Mouse (Mus musculus): Measurements from ENCODE around the gene Cacng2. TPM values are rescaled to one million over a fixed set of nuclear protein-coding genes. Genes with fewer than 3 reads are reported as not detected.

The Cacng2 gene
- polyA plus RNA-seq, 1 experiment from 2014 or later = 15.7 TPM

DNA sequence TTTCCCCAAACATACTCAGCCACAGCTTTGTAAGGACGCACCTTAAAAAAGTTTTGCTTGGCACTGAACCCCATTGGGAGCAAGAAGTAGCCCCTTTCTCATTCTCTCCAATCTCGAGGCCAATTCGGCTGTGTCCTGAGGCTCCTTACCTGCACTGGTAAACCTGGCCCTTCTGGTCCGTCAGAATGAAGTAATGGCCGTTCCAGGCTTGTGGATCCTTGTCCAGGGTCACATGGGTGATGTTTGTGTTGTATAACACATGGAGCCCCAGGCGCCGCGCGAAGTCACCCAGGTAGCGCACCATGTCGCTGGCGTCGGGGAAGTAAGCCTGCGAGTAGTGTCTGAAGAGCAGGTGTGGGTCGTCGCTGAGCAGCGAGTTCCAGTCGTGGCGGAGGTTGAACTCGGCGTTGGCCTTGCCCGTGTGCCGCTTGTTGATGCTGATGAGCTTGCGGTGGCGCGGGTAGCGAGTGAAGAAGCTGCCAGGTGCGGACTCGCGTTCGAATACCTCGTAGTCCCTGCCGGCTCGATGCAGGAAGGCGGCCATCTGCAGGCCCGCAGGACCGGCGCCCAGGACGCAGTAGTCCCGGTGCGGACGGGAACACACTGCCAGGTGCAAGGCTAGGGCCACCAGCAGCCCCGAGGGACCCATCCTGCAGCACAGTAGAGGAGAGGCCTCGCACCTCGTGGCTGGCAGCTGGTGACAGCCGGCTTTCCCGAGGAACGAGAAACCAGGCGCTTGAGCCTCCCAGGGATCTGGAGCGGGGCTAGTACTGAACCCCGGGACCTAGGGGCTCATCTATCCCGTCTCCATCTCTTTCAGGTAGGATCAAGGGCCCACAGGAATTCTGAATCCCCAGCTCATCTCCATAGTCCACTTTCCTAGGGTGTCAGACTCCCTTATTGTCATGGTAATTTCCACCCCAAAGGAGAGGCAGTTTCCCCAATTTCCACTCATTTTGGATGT is 164.1 kb downstream of the Cacng2 start:
- Histone ChIP-seq H3K4me2 (ENCODE audit: low read length) (peak overlapping the region; percentile 95), H3K4me3 (ENCODE audit: low read length) (peak overlapping the region; percentile 62), H3K4me1 (ENCODE audit: control insufficient read depth, insufficient read depth, low read depth, low read length) (peaks cover 27% of the 10 kb centered on the region), H3K27ac (ENCODE audit: low read depth, low read length) (peak overlapping the region; percentile 76), H3K9ac (ENCODE audit: low read depth, low read length) (peak overlapping the region; percentile 77), H3K9me3 (ENCODE audit: control insufficient read depth, low read length) (no peaks in the 10 kb centered on the region), H3K27me3 (replicated peaks; ENCODE audit: control insufficient read depth, insufficient read depth, low read length) (no peaks in the 10 kb centered on the region), H3K36me3 (ENCODE audit: control insufficient read depth, insufficient read depth, low read length) (peaks cover 26% of the 10 kb centered on the region)
- 8% methylated on average over 52 of the region's 52 CpGs for WGBS
- ATAC-seq = peak; percentile 44

DNA sequence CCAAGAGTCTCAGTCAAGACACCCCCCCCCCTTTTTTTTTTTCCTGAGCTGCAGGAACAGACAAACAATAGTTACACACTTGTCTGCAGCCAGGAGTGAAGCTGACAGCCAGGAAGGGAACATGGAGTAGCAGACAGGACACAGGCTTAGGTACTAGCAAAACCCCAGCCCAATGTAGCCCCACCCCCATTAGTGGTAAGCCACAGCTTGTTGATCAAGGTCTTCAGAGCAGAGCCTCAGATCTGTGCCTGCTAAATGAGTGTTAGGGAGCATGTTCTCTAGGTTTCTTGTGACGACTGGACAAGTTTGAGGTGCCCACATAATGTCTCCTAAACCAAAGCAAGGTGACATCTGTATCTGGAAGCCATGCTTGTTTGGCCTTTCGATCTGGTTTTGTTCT is 165.5 kb downstream of the Cacng2 start:
- no peak for ATAC-seq
- H3K4me2 ChIP-seq (ENCODE audit: low read length) = peak overlapping the region; percentile 24; the same call in 1 of the 2 replicates
- no peak overlapping the region for H3K9ac ChIP-seq (ENCODE audit: low read depth, low read length)
- H3K4me3 ChIP-seq (ENCODE audit: low read length) = no peak overlapping the region
- 95% methylated on average over 2 of the region's 2 CpGs for WGBS
- no peaks in the 10 kb centered on the region for H3K9me3 ChIP-seq (ENCODE audit: control insufficient read depth, low read length)
- H3K36me3 ChIP-seq (ENCODE audit: control insufficient read depth, insufficient read depth, low read length) = peaks cover 14% of the 10 kb centered on the region
- H3K4me1 ChIP-seq (ENCODE audit: control insufficient read depth, insufficient read depth, low read depth, low read length) = peaks cover 27% of the 10 kb centered on the region
- no peak overlapping the region for H3K27ac ChIP-seq (ENCODE audit: low read depth, low read length)
- no peaks in the 10 kb centered on the region for H3K27me3 ChIP-seq (replicated peaks; ENCODE audit: control insufficient read depth, insufficient read depth, low read length)

DNA sequence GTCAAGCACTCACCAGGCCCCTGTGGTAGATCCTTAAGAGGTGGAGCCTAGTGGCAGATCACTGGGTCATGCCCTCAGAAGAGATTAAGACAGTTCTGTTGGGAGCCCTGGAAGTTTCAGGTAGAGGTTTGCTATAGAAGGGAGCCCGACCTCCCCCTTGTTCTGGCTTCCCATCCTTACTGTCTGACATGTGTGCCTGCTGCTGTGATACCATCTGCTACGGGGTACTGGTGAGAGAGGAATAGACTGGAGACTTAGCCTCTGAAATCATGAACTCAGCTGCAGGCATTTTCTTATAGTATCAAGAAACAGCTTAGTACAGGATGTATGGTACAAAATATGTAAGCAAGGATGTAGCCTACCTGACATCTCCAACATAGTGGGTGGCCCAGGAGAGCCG is 166.9 kb downstream of the Cacng2 start:
- H3K9me3 ChIP-seq (ENCODE audit: control insufficient read depth, low read length) = no peaks in the 10 kb centered on the region
- no peak overlapping the region for H3K4me2 ChIP-seq (ENCODE audit: low read length)
- H3K4me3 ChIP-seq (ENCODE audit: low read length) = no peak overlapping the region
- 0 out of 2 replicates have a peak, but pooled peaks cover 4% of the 10 kb centered on the region for H3K36me3 ChIP-seq (ENCODE audit: control insufficient read depth, insufficient read depth, low read length)
- H3K4me1 ChIP-seq (ENCODE audit: control insufficient read depth, insufficient read depth, low read depth, low read length) = peaks cover 27% of the 10 kb centered on the region
- WGBS = 82% methylated on average over 3 of the region's 3 CpGs
- ATAC-seq = no peak
- no peaks in the 10 kb centered on the region for H3K27me3 ChIP-seq (replicated peaks; ENCODE audit: control insufficient read depth, insufficient read depth, low read length)
- H3K9ac ChIP-seq (ENCODE audit: low read depth, low read length) = no peak overlapping the region
- H3K27ac ChIP-seq (ENCODE audit: low read depth, low read length) = no peak overlapping the region

DNA sequence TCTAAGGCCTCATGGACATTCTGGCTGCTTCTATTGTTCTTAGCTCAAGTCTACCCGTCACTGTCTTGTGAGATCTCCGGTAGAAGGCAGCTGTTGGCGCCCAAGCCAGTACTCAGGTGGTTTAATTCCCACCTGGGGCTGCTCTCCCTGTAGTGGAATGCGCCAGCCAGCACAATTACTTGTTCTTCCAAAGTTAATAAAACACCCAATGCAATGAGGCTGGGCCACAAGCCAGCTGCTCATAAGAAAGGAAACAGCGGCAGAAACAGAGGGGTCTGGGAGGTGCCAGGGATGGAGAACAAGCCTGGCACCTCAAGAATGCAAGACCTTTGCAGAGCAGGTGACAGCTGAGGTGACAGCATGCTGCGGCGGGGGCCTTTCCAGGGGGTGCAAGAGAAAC is 170.8 kb downstream of the Cacng2 start:
- Histone ChIP-seq H3K27me3 (replicated peaks; ENCODE audit: control insufficient read depth, insufficient read depth, low read length) (no peaks in the 10 kb centered on the region), H3K4me2 (ENCODE audit: low read length) (no peak overlapping the region), H3K36me3 (ENCODE audit: control insufficient read depth, insufficient read depth, low read length) (peaks cover 21% of the 10 kb centered on the region)

DNA sequence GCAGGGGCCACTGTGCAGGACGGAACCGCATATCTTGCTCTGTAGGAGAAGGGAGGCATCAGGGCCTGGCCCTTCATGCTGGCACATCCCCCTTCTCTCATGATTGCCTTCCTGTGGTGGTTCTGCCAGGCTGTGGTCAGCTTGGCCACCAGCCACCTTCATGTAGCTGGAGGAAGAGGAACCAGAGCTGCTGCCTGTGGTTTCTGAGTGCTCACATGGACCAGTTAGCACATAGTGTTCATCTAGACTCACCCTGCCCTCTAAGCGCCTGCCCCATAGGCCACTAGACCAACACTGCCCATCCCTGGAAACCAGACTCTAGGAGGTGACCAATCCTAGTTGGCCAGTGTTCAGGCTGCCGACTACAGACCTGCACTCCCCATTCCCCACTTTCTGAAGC is 174.1 kb downstream of the Cacng2 start:
- no peak overlapping the region for H3K4me3 ChIP-seq (ENCODE audit: low read length)
- no peak overlapping the region for H3K27ac ChIP-seq (ENCODE audit: low read depth, low read length)
- no peaks in the 10 kb centered on the region for H3K4me1 ChIP-seq (ENCODE audit: control insufficient read depth, insufficient read depth, low read depth, low read length)
- H3K9ac ChIP-seq (ENCODE audit: low read depth, low read length) = no peak overlapping the region
- ATAC-seq = no peak
- H3K27me3 ChIP-seq (replicated peaks; ENCODE audit: control insufficient read depth, insufficient read depth, low read length) = no peaks in the 10 kb centered on the region
- H3K4me2 ChIP-seq (ENCODE audit: low read length) = no peak overlapping the region
- no peaks in the 10 kb centered on the region for H3K9me3 ChIP-seq (ENCODE audit: control insufficient read depth, low read length)
- peaks cover 35% of the 10 kb centered on the region for H3K36me3 ChIP-seq (ENCODE audit: control insufficient read depth, insufficient read depth, low read length)
- 88% methylated on average over 4 of the region's 4 CpGs for WGBS

More for the DNA sequence above, 170.8 kb downstream of the Cacng2 start:
- peaks cover 5% of the 10 kb centered on the region for H3K4me1 ChIP-seq (ENCODE audit: control insufficient read depth, insufficient read depth, low read depth, low read length)
- H3K4me3 ChIP-seq (ENCODE audit: low read length) = no peak overlapping the region
- no peak overlapping the region for H3K9ac ChIP-seq (ENCODE audit: low read depth, low read length)
- no peak overlapping the region for H3K27ac ChIP-seq (ENCODE audit: low read depth, low read length)
- no peak for ATAC-seq
- 84% methylated on average over 7 of the region's 7 CpGs for WGBS
- H3K9me3 ChIP-seq (ENCODE audit: control insufficient read depth, low read length) = no peaks in the 10 kb centered on the region

Other genes with a start within 250 kb of the Cacng2 start
- gene Txn2, start 191.0 kb downstream of the Cacng2 start, polyA plus RNA-seq (2015; fragmentation: Nextera tagmentation; extraction: Ambion mirVana) = 215 and 216 TPM in 2 replicates
- gene Foxred2, start 163.3 kb downstream of the Cacng2 start, polyA plus RNA-seq (2015; fragmentation: Nextera tagmentation; extraction: Ambion mirVana) = 8.8 and 9.6 TPM in 2 replicates
- 158 and 175 TPM in 2 replicates for gene Eif3d, start 149.2 kb downstream of the Cacng2 start, polyA plus RNA-seq (2015; fragmentation: Nextera tagmentation; extraction: Ambion mirVana)
- 108 and 111 TPM in 2 replicates for gene Ift27, start 54.1 kb upstream of the Cacng2 start, polyA plus RNA-seq (2015; fragmentation: Nextera tagmentation; extraction: Ambion mirVana)
- gene Pvalb, start 86.4 kb upstream of the Cacng2 start, polyA plus RNA-seq (2015; fragmentation: Nextera tagmentation; extraction: Ambion mirVana) = 5.8 and 7.0 TPM in 2 replicates
- 1.2 and 1.6 TPM in 2 replicates for gene Ncf4, start 124.8 kb upstream of the Cacng2 start, polyA plus RNA-seq (2015; fragmentation: Nextera tagmentation; extraction: Ambion mirVana)
- 0.06 and 0.16 TPM in 2 replicates for gene Csf2rb2, start 185.7 kb upstream of the Cacng2 start, polyA plus RNA-seq (2015; fragmentation: Nextera tagmentation; extraction: Ambion mirVana)
- gene Csf2rb, start 205.7 kb upstream of the Cacng2 start, polyA plus RNA-seq (2015; fragmentation: Nextera tagmentation; extraction: Ambion mirVana) = 0.44 and 0.49 TPM in 2 replicates